Mouse (Mus musculus): ENCODE measurements around the gene Il1r2. TPM values are rescaled to one million over a fixed set of nuclear protein-coding genes. Genes with fewer than 3 reads are reported as not detected.

The Il1r2 gene
- total RNA-seq, 2 experiments from 2014 or later = not detected

- DNase-seq (ENCODE audit: low spot score in 2 of 2) = no peak
Observed at GRCm38 (mm10) chr1:40059122-40059774, 14.6 kb upstream of the Il1r2 start.

DNA sequence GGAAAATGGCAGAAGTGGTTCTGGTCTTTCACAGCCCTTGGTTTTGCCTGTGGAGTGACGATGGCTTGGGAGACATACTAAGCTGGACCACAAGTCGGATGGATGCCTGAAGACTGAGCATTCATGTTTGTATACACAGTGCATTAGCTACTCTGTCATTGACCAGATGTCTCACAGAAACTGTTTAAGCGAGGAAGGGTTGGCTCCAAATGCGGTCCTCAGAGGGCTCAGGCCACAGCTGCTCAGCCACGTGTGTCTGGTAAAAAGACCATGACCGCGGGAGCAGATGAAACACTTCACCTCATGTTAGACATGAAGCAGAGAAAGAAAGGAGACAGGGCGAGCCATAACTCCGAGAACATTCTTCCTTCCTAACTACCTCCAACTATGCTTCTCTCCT lies 12.5 kb upstream of the Il1r2 start:
- no peak for DNase-seq (ENCODE audit: low spot score in 2 of 2)

DNA sequence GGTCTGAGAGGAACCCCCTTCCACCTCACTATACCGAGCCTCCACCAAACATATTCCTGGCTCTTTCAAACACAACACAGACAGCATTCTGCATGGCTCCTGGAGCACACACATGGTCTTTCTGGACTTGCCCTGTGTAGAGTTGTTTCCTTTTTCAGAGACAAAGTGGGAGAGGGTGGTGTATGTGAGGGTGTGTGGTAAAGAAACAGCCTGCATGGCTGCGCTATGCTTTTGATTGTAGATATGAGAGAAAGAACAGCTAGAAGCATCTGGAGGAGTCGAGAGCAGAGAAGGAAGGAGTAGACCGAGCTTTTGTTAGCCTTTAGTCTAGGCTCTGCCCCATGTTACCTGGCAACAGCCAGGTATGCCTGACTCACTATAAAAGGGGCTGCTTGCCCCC lies 10.5 kb upstream of the Il1r2 start:
- DNase-seq (ENCODE audit: low spot score in 2 of 2) = no peak

DNA sequence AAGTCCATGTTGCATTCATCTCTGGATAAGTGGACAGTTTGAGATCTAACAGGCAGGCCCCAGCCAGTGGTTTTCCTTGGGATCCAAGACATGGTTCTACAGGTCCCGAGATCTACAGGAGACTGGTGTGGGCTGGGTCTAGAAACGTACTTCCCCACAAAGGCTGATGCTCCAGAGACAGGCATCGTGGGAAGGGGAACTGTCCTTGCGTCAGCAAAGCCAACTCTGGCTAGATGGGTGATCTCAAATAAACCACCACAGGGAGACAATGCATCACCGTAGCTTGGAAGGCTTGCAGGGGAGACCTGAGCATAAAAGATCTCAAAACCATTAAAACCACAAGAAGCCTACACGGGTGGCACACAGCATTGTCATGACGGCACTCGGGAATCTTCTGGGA lies 9.4 kb upstream of the Il1r2 start:
- no peak for DNase-seq (ENCODE audit: low spot score in 2 of 2)

DNA sequence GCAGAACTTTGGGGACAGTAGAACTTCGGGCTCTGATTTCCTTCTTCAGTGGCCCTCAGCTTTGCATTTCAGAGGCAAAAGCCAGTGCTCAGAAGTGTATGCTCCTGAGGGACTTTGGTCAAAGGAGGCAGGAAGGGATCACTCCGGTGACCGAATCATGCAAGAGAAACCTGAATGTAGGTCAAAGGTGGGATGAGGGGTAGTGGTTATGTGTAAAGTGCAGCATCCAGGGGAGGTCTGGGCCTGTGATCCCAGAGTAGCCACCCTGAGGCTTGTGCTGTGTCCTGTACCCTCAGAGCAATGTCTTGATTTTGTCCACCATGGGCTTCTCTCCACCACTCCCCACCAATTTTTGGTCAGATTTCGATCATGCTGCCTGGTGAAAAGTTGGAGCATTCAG lies 1.3 kb upstream of the Il1r2 start:
- no peak for DNase-seq (ENCODE audit: low spot score in 2 of 2)

- DNase-seq (ENCODE audit: low spot score in 2 of 2) = no peak
Observed at GRCm38 (mm10) chr1:40077328-40077727, 3.4 kb downstream of the Il1r2 start.

DNA sequence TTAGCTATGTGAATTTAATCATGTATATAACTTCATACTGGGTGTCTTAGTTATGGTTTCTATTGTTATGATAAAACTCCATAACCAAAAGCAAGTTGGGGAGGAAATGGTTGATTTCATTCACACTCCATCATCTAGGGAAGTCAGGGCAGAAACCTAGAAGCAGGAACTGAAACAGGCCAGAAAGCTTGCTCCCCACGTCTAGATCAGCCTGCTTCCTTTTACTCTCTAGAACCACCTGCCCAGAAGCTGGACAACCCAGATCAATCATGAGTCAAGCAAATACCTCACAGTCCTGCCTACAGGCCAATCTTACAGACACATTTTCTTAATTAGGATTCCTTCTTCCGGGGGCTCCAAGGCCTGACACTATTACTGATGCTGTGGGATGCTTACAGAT lies 7.2 kb downstream of the Il1r2 start:
- no peak for DNase-seq (ENCODE audit: low spot score in 2 of 2)

GRCm38 (mm10) chr1:40084386-40084785 lies 10.5 kb downstream of the Il1r2 start:
- DNase-seq (ENCODE audit: low spot score in 2 of 2) = peak in 1 of 2 experiments; percentile 9

DNA sequence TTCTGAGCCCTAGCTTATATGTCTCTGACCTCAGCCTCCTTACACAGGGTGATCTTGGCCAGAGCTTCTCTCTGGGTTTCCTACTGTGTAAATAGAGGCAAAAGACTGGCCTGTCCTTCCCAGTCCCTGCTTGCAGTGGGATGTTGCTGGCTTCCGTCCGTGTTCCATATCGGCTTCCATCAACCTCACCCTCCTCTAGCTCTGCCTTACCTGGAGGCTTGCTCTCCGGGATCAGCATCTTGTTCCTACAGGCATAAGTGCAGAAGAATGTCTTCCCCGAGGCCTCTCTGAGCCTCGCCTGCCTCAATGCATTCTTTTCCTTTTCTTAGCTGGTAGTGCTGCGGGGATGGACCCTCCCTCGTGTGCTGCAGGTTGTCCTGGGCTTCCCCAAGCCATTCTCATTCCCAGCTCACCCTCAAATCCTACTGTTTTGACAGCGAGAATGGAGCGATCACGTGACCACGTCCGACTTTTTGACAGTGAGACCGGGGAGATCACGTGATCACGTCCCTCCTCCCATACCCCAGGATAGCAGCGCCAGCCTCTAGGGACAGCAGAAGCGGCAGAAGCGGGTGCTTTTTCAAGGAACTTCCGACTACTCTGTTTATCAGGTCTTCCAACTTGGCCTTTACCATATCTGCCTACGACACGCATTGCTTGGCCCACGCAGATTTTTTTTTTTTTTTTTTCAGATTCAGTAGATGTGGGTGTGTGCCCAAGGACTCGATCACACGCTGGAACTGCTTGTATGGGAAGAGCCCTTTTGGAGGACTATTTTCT lies 11.7 kb downstream of the Il1r2 start:
- DNase-seq (ENCODE audit: low spot score in 2 of 2) = peak; percentile 61 to 88

DNA sequence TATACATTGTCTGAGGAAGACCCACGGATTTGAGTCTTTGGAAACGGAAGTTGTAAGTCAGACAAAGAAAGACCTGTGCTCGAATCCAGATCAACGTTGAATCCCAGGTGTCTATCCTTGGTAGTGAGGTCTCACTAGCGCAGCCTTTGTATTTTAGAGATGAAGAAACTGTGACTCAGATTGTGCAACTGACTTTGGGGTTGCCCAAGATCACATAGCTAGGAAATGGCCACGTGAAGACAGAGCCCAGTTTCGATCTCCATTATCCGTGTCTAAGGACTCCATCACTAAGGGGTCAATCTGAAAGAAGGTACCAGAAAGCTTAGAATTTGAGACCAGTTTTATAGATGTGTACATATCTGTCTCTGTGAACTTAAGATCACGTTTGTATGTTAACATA lies 17.3 kb downstream of the Il1r2 start:
- DNase-seq (ENCODE audit: low spot score in 2 of 2) = no peak

DNA sequence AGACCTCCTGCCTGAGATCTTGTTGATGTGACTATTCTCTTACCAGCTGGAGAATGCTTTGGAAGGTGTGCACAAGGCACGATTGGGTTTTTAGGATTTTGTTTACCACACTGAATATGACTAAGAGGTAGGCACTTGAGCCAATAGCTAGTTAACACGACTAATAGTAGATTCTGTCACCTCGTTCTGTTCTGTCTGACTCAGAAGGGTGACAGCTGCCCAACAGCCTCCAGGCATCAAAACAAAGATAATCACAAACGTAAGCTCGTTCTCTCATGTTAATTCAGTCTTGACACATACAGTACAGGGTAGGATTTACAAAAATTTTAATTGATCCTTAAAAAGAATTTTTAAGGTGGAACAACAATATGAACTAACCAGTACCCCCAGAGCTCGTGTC lies 18.7 kb downstream of the Il1r2 start:
- DNase-seq (ENCODE audit: low spot score in 2 of 2) = peak; percentile 35 to 58

DNA sequence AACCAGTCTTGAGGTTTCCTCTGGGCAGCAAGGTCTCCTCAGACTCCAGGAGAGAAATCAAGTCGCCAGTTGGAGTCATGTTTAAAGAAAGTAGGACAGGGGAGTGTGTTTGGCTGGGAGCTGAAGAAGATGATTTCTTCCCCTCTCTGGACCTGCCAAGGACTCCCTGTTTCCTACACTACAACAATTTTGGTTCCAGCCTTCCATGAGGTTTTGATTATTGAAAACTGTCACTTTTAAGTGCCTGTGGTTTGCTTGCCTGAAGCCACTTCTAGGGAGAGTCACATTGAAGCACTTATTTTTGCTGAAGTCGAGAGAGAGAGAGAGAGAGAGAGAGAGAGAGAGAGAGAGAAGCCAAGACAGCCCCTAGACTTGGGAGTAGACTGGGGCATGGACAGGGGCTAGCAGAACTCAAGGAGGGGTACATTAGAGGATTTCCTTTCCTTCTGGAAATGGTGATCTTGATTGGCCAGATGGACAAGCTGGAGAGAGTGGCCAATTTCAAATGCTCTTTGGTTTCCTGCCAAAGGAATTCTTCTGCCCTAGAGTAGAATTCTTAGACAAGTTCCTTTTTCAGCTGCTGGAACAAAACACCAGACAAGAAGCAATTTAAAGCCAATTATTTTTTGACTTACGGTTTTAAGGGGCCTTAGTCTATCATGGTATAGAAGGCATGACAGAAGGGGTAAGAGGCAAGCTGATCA lies 20.9 kb downstream of the Il1r2 start:
- no peak for DNase-seq (ENCODE audit: low spot score in 2 of 2)

DNA sequence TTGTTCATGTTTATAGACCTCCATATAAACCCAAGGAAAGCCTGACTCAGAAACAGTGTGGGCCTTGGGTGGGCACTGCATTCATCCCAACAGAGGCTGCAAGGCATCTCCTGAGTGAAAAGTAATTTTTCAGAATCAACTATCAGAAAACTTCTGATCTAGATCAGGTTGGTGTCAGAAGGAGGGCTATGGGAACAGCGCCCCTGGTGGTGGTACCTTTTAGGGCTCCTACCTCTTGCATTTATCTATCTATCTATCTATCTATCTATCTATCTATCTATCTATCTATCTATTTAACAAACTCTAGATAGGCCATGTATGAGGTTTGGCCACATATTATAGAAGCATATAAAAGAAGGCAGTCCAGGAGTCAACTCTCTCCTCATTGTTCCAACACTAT lies 21.7 kb downstream of the Il1r2 start:
- DNase-seq (ENCODE audit: low spot score in 2 of 2) = no peak

DNA sequence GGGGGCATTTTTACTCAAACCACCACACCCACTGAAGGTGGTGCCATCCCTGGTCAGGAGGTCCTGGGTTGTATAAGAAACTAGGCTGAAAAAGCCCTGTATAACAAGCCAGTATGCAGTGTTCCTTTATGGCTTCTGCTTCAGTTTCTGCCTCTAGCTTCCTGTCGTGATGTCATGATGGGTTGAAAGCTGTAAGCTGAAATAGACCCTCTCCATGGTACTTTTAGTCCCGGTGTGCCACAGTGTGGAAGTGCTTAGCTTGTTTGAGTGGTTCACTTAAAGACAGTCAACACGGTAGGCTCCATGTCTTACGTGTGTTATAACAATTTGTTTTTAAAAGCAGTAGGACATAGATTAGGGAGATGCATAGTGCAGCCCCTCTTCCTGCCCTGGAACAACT lies 32.4 kb downstream of the Il1r2 start:
- no peak for DNase-seq (ENCODE audit: low spot score in 2 of 2)

DNA sequence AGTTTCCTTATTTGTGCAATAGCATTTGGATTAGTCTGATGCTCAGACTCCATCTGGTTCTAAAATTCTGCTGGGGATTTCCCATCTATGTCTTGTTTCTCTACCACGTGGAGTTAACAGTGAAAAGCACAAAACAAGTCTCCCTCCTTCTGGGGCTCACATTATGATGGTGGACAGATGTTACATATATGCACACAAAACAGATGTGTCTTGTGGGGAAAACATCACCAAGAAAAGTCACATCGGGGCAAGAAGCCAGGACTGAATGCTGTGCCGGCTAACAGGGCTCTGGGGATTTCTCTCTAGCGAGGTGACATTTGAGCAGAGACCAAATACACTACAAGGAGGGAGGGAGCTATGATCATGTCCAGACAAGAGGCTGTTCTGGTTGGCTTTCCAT lies 32.8 kb downstream of the Il1r2 start:
- no peak for DNase-seq (ENCODE audit: low spot score in 2 of 2)

DNA sequence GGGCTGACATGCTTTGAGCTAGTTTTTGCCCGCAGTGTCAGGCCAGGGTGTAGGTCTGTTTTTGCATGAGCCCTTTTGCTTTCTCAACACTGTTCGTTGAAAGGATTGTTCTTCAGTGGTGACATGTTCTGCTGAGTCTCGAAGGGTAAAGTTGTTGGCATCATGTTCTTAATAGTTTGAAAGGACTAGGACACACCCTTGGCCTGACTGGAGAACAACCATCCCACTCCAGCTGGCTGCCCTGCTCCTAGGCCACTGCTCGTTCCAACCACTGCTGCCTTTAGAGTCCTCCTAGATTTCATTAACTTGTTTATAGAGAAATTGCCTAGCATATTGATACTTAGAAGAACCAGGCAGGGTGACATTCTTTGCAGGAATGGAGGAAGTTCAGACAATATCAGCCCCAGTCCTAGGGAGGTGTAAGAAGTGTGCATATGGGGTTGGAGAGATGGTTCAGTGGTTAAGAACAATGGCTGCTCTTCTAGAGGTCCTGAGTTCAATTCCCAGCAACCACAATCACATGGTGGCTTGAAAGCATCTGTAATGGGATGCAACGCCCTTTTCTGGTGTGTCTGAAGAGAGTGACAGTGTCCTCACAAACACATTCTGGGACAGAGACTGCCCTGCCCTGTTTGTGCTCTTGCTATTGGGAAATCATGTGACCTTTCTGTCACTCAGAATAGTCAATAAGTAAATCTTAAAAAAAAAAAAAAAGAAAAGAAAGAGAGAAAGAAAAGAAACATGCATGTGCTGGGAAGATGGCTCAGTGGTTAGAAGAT lies 34.3 kb downstream of the Il1r2 start:
- DNase-seq (ENCODE audit: low spot score in 2 of 2) = no peak

DNA sequence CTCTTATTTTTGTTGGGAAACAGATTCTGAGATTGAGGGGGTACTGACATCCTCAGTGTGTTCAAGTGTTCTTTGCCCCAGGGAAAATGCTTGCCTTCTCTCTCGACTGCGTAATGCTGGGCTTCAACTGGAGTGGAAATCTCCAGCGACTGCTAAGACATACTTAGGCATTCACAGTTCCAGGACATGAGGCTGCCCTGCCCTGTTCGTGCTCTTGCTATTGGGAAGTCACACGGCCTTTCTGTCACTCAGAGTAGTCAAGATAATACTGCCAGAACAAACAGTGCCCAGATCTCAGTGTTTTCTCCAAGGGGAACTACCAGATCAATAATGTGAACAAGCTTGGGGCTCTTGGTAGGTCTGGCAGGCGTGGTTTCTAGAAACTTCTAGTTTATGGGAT lies 35.9 kb downstream of the Il1r2 start:
- no peak for DNase-seq (ENCODE audit: low spot score in 2 of 2)

GRCm38 (mm10) chr1:40115271-40115670 lies 41.4 kb downstream of the Il1r2 start:
- peak in 1 of 2 experiments; percentile 77 for DNase-seq (ENCODE audit: low spot score in 2 of 2)

GRCm38 (mm10) chr1:40116422-40116821 lies 42.5 kb downstream of the Il1r2 start:
- peak; percentile 61 to 90 for DNase-seq (ENCODE audit: low spot score in 2 of 2)

GRCm38 (mm10) chr1:40117565-40117964 lies 43.7 kb downstream of the Il1r2 start:
- no peak for DNase-seq (ENCODE audit: low spot score in 2 of 2)

DNA sequence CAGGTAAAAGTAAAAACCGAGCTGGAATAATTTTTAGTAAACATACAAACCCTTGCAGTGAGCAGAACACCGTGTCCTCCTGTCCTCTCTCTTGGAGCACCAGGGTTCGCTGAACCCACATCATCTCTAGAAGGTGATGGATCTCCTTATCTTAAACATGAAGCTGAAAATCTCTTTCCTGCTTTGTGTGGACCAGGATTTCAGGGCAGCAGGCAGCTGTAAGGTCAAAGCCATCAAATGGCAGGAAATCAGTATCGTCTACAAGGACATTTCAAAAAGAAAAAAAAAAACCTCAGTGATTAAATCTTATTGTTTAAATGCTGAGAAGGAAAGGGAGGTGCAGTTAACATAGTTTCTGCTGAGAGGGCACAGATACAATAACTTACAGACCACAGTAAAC lies 50.4 kb downstream of the Il1r2 start:
- DNase-seq (ENCODE audit: low spot score in 2 of 2) = no peak

DNA sequence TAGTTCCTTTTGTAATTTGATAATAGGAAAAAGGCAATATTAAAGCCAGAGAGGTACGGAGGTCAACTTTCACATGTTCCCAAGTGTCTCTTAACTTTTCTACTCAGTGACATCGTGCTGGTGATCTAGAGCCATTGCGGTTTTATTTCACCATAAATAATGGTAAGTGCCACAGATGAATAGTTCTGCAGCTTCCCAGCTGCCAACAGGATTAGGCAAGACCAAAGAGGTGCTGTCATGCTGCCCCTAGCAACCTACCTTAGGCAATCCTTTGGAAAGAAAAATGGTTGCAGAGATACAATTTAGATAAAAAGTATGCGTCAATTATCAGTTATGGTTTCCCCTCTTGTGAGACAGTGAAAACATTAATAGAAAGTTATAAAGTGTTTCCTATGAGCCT lies 54.6 kb downstream of the Il1r2 start:
- no peak for DNase-seq (ENCODE audit: low spot score in 2 of 2)

Data from layer of hippocampus, adult 18-20 months (tissue).